Mouse (Mus musculus) heart, postnatal 0 days (tissue): ENCODE measurements around the gene Crim1. TPM values are rescaled to one million over a fixed set of nuclear protein-coding genes. Genes with fewer than 3 reads are reported as not detected.

Experiments used
- ATAC-seq: fragments of 200-750 bp; cut with Nextera tagmentation; 2 replicates; pipeline ENCODE4 v1.8.0; 2017; ENCODE audit warnings: low read depth, moderate number of reproducible peaks, moderate library complexity; ENCODE audit not compliant: insufficient read depth
- DNase-seq: peaks from one replicate; pipeline ENCODE4 v3.0.0-alpha.2; 2016; ENCODE audit warnings: low spot score
- H3K27ac ChIP-seq: fragments of 300-500 bp; sonication (generic); 2 replicates; pipeline ENCODE4 v1.5.1; 2014; ENCODE audit warnings: low read depth, mild to moderate bottlenecking
- H3K27me3 ChIP-seq: fragments of 300-500 bp; sonication (generic); 2 replicates; pipeline ENCODE4 v1.6.1; 2014; ENCODE audit warnings: low read length, mixed read lengths; ENCODE audit not compliant: control insufficient read depth, insufficient read depth
- H3K36me3 ChIP-seq: fragments of 300-500 bp; sonication (generic); replicated peaks from 2 replicates; pipeline ENCODE4 v1.6.1; 2014; ENCODE audit warnings: low read length, mixed read lengths; ENCODE audit not compliant: control insufficient read depth, insufficient read depth
- H3K4me1 ChIP-seq: fragments of 300-500 bp; sonication (generic); 2 replicates; pipeline ENCODE4 v1.6.1; 2014; ENCODE audit warnings: antibody characterized with exemption; ENCODE audit not compliant: control insufficient read depth, insufficient read depth
- H3K4me2 ChIP-seq: fragments of 300-500 bp; sonication (generic); 2 replicates; pipeline ENCODE4 v1.6.1; 2014; ENCODE audit warnings: low read depth, mild to moderate bottlenecking, low read length, moderate library complexity
- H3K4me3 ChIP-seq: fragments of 300-500 bp; sonication (generic); 2 replicates; pipeline ENCODE4 v1.5.1; 2014; ENCODE audit warnings: low read depth, low read length
- H3K9ac ChIP-seq: fragments of 300-500 bp; sonication (generic); replicated peaks from 2 replicates; pipeline ENCODE4 v1.6.1; 2014; ENCODE audit warnings: low read depth, low read length, mixed read lengths
- H3K9me3 ChIP-seq: fragments of 300-500 bp; sonication (generic); replicated peaks from 2 replicates; pipeline ENCODE4 v1.6.1; 2016; ENCODE audit warnings: low read length; ENCODE audit not compliant: control insufficient read depth
- CTCF ChIP-seq: IDR thresholded peaks from 2 replicates; pipeline ENCODE4 v1.5.1; 2016; ENCODE audit warnings: antibody characterized with exemption, control low read depth, low read depth
- EP300 ChIP-seq: IDR thresholded peaks from 2 replicates; pipeline ENCODE4 v1.6.1; 2016; ENCODE audit warnings: antibody characterized with exemption, low read depth
- WGBS: fragments of 180-500 bp; shearing (Covaris S2); extraction: QIAGEN DNeasy Blood & Tissue Kit; methylation state at CpG from one replicate; pipeline ENCODE4 v1.1.7; 2014; 5-methylcytosine and 5-hydroxymethylcytosine counted together
- polyA plus RNA-seq: library from polyadenylated mRNA; unstranded; fragments of >200 nt; fragmentation: Nextera tagmentation; extraction: Ambion mirVana; gene quantifications from 2 replicates; pipeline ENCODE4 v1.2.1, GENCODE M21; 2015
- total RNA-seq: library from RNA; depleted of rRNA; stranded (reverse); fragments of >200 nt; gene quantifications from 2 replicates; pipeline ENCODE4 v1.2.3, GENCODE M21; 2014; ENCODE audit warnings: low replicate concordance

Gene Crim1
- total and polyA plus RNA-seq, 2 experiments from 2014 or later, result 3.3 to 47.5 TPM

DNA sequence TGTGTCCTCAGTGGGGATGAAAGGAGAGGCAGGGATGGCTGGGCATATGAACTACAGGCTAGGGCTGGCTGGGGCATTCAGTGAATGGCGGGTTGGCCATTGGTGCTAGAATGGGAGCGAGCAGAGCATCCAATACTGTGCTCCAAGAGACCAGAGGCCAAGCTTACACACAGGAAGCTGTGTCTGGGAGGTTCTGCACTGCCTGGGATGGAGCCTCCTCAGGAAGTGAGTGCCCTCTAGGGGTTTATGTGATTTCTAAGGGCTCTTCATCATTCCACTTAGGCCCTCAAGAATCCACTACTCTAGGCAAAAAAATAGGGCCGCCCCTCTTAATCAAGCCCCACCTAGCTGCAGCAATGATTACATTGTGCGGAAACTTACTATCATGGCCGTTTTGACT lies 98.1 kb downstream of the Crim1 start:
- Histone ChIP-seq H3K4me3 (no peak overlapping the region), H3K36me3 (no peaks in the 10 kb centered on the region), H3K9ac (no peak overlapping the region), H3K4me1 (no peaks in the 10 kb centered on the region), H3K27me3 (no peaks in the 10 kb centered on the region), H3K9me3 (no peaks in the 10 kb centered on the region), H3K27ac (no peak overlapping the region), H3K4me2 (no peak overlapping the region)
- TF ChIP-seq CTCF (peak; percentile 38), EP300 (no peak)
- 68% methylated on average over 5 of the region's 5 CpGs for WGBS
- ATAC-seq (peak; percentile 60), DNase-seq (peak; percentile 25)

DNA sequence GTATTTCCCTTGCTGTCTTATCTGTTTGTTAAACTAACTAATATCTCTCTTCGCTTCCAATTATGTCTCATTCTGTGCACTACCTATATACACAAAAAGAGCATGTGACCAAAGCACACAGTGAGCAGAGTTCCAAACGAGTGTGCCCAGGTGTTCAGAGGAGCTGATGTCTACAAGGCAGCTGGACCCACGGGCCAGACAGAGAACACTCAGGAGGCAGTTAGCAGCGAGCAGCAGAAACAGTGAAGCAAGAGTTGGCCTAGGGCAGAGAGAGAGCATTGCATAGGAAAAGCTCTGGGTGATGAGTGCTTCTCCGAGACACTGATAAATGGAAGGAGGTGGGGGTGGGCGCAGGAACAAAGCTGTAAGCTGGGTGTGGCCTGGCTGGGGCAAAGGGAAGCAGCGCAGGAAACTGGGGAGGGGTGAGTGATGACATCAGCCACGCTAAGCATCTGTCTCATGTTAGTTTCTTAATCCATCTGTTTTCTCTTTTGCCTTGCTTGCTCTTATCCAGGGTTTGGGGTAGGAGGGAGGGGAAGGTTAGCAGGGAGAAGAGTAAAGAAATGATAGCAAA lies 99.0 kb downstream of the Crim1 start:
- DNase-seq (no peak), ATAC-seq (peak; percentile 64)
- H3K36me3 ChIP-seq, result no peaks in the 10 kb centered on the region
- no peaks in the 10 kb centered on the region for H3K27me3 ChIP-seq
- H3K4me2 ChIP-seq, result no peak overlapping the region
- no peaks in the 10 kb centered on the region for H3K9me3 ChIP-seq
- H3K27ac ChIP-seq, result no peak overlapping the region
- no peaks in the 10 kb centered on the region for H3K4me1 ChIP-seq
- 23% methylated on average over 8 of the region's 8 CpGs for WGBS
- H3K9ac ChIP-seq, result no peak overlapping the region
- TF ChIP-seq CTCF (no peak), EP300 (no peak)
- H3K4me3 ChIP-seq, result no peak overlapping the region

DNA sequence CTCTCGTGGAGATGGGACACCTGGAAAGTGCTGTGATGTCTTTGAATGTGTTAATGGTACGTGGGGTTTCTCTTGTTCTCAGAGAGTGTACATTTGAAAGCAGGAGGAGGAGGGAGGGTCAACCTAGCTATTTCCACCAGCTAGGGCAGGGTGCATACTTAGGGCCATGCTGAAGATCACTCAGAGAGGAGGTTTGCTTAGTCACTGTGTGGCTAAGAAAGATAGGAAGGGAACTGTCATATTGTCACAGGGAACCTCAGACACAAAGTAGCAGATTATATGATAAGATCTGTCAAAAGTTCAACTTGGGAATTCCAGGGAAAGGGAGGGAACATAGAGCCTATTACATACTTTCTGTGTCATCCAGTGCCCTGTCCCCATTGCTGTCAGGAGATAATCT lies 103.0 kb downstream of the Crim1 start:
- WGBS, result 81% methylated on average over 2 of the region's 2 CpGs
- no peaks in the 10 kb centered on the region for H3K27me3 ChIP-seq

DNA sequence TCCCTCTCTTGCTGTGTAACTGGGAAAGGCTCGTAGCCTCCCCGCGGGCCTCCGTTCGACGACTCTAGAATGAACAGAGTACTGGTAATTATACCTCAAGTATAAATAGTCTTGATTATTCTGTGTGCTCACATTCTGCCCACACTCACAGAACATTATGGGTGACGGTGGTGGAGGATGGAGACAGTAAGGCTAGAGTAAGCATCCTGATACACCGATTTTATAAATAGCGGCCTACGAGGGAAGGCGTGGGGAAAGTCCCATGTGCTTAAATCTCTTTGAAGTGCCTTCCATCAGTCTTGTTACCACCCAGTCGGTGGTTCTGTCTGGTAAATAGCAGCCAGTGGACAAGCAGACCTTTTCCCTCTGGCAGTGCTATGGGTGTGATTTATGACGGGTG lies 104.0 kb downstream of the Crim1 start:
- H3K4me1 ChIP-seq, result no peaks in the 10 kb centered on the region
- ATAC-seq, result no peak
- H3K4me2 ChIP-seq, result no peak overlapping the region
- no peaks in the 10 kb centered on the region for H3K27me3 ChIP-seq
- DNase-seq, result no peak
- H3K27ac ChIP-seq, result no peak overlapping the region
- no peaks in the 10 kb centered on the region for H3K9me3 ChIP-seq
- H3K36me3 ChIP-seq, result peaks cover 11% of the 10 kb centered on the region; the same call in 1 of the 2 replicates
- H3K4me3 ChIP-seq, result no peak overlapping the region
- no peak overlapping the region for H3K9ac ChIP-seq
- TF ChIP-seq CTCF, result no peak
- 79% methylated on average over 13 of the region's 13 CpGs for WGBS

More for the DNA sequence above, 103.0 kb downstream of the Crim1 start:
- Histone ChIP-seq H3K27ac (no peak overlapping the region), H3K4me2 (no peak overlapping the region), H3K36me3 (peaks cover 9% of the 10 kb centered on the region; the same call in 1 of the 2 replicates), H3K4me3 (no peak overlapping the region), H3K9me3 (no peaks in the 10 kb centered on the region), H3K4me1 (no peaks in the 10 kb centered on the region), H3K9ac (no peak overlapping the region)
- TF ChIP-seq EP300 (no peak), CTCF (no peak)
- ATAC-seq, result no peak
- no peak for DNase-seq

DNA sequence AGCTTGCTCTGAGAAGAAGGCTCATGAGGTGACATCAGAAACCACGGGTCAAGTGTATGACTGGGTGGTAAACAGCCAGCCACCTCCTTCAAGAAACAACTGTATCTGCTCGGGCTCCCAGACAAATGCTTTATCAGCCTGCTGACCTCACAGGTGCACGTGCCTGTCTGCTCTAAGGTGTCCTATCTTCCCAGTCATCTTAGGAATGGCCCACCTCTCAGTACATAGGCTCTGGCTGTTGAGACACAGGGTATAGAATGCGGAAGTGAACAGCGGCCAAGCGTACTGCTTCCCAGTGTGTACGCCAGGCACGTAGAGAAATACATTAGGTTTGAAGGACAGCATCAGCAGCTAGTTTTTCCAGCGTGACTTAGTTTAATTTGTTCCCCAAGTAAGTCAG lies 106.4 kb downstream of the Crim1 start:
- no peak for TF ChIP-seq EP300
- no peak for TF ChIP-seq CTCF
- H3K9me3 ChIP-seq, result no peaks in the 10 kb centered on the region
- 84% methylated on average over 9 of the region's 9 CpGs for WGBS
- no peak overlapping the region for H3K9ac ChIP-seq
- no peak overlapping the region for H3K27ac ChIP-seq
- H3K36me3 ChIP-seq, result peaks cover 11% of the 10 kb centered on the region; the same call in 1 of the 2 replicates
- DNase-seq (no peak), ATAC-seq (no peak)
- H3K4me3 ChIP-seq, result no peak overlapping the region
- no peaks in the 10 kb centered on the region for H3K27me3 ChIP-seq
- no peak overlapping the region for H3K4me2 ChIP-seq
- no peaks in the 10 kb centered on the region for H3K4me1 ChIP-seq

DNA sequence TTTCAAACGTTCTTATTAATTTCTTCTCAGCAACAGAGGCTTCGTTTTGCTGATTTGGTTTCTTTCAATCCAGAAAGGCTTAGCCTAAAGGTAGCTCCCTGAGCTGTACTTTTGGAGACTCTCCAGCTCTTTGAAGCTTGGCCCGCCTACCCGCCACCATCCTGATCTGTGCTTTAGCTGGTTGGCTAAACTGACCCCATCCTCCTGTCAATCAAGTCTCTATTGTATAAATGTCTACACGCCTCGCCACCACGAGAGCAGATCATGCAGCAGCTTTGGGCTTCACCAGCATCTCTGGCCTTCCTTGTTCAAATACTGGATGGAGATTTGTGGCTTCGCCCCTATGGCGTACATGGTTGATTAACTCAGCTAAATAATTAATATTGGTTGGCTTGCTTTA lies 108.2 kb downstream of the Crim1 start:
- peaks cover 11% of the 10 kb centered on the region; the same call in 1 of the 2 replicates for H3K36me3 ChIP-seq
- ATAC-seq (no peak), DNase-seq (no peak)
- no peaks in the 10 kb centered on the region for H3K4me1 ChIP-seq
- no peak overlapping the region for H3K27ac ChIP-seq
- no peaks in the 10 kb centered on the region for H3K27me3 ChIP-seq
- no peak overlapping the region for H3K4me3 ChIP-seq
- WGBS, result 88% methylated on average over 9 of the region's 9 CpGs
- no peak overlapping the region for H3K9ac ChIP-seq
- no peaks in the 10 kb centered on the region for H3K9me3 ChIP-seq
- no peak overlapping the region for H3K4me2 ChIP-seq
- TF ChIP-seq CTCF (no peak), EP300 (no peak)
